Mouse (Mus musculus) ES-E14 (cell line): Measurements from ENCODE around the gene Rbbp5. TPM values are rescaled to one million over a fixed set of nuclear protein-coding genes. Genes with fewer than 3 reads are reported as not detected.
"Not testable (repeated sequence)": the region's sequence is repeated elsewhere in the genome, so short reads cannot be mapped to it uniquely, and the experiment has no call there.

Experiments used
- DNase-seq: peaks from one replicate; pipeline ENCODE4 v3.0.0-alpha.2; 2013; ENCODE audit warnings: low read depth, low spot score
- H3K27ac ChIP-seq: 2 replicates; pipeline ENCODE4 v1.5.1; 2012; ENCODE audit warnings: low read depth, mild to moderate bottlenecking, low read length, moderate library complexity, mixed read lengths; ENCODE audit not compliant: poor library complexity, insufficient read depth, severe bottlenecking
- H3K36me3 ChIP-seq: 2 replicates; pipeline ENCODE4 v1.6.1; 2012; ENCODE audit warnings: mild to moderate bottlenecking, low read length, moderate library complexity, mixed read lengths; ENCODE audit not compliant: control insufficient read depth, poor library complexity, insufficient read depth, severe bottlenecking
- H3K4me1 ChIP-seq, 2 experiments: fragments of 150-350 bp in 1 of 2; sonication (generic) in 1 of 2; 2 replicates each; pipeline ENCODE4 v1.6.1; 2012; ENCODE audit warnings: low read length in 2 of 2, mild to moderate bottlenecking in 1 of 2, mixed read lengths in 1 of 2; ENCODE audit not compliant: control insufficient read depth in 2 of 2, insufficient read depth in 2 of 2, poor library complexity in 1 of 2
- H3K4me3 ChIP-seq, 2 experiments: fragments of 150-350 bp in 1 of 2; sonication (generic) in 1 of 2; 2 replicates each; pipeline ENCODE4 v1.5.1; 2012; ENCODE audit warnings: low read length in 2 of 2, low read depth in 1 of 2, mild to moderate bottlenecking in 1 of 2, mixed read lengths in 1 of 2; ENCODE audit not compliant: insufficient read depth in 1 of 2, poor library complexity in 1 of 2, severe bottlenecking in 1 of 2
- H3K9ac ChIP-seq: 2 replicates; pipeline ENCODE4 v1.6.1; 2012; ENCODE audit warnings: low read depth, mild to moderate bottlenecking, low read length, mixed read lengths; ENCODE audit not compliant: poor library complexity, insufficient read depth, severe bottlenecking
- H3K9me3 ChIP-seq: fragments of 150-350 bp; sonication (generic); 2 replicates; pipeline ENCODE4 v1.6.1; 2012; ENCODE audit warnings: low read depth, mild to moderate bottlenecking, low read length; ENCODE audit not compliant: control insufficient read depth, insufficient read depth
- CHD2 ChIP-seq: IDR thresholded peaks from 2 replicates; pipeline ENCODE4 v1.6.1; 2014; ENCODE audit warnings: mild to moderate bottlenecking, low read depth, low read length, inconsistent platforms
- HCFC1 ChIP-seq: IDR thresholded peaks from 2 replicates; pipeline ENCODE4 v1.6.1; 2012; ENCODE audit warnings: low read length, inconsistent platforms, borderline replicate concordance; ENCODE audit not compliant: insufficient read depth
- MAFK ChIP-seq: IDR thresholded peaks from 2 replicates; pipeline ENCODE4 v1.6.1; 2014; ENCODE audit warnings: mild to moderate bottlenecking, low read depth, low read length, inconsistent platforms; ENCODE audit not compliant: insufficient read depth
- ZC3H11A ChIP-seq: IDR thresholded peaks from 2 replicates; pipeline ENCODE4 v1.6.1; 2012; ENCODE audit warnings: low read depth, mild to moderate bottlenecking, inconsistent platforms, low read length, borderline replicate concordance
- ZNF384 ChIP-seq: IDR thresholded peaks from 2 replicates; pipeline ENCODE4 v1.6.1; 2012; ENCODE audit warnings: low read depth, low read length, inconsistent platforms
- in situ Hi-C, 2 experiments: fragments of 600-800 bp; cut with MboI; formaldehyde crosslinking; loops; one replicate each; pipeline ENCODE4 v1.15.1; 2025; ENCODE audit warnings: low sequenced_read_pairs in 2 of 2, inconsistent platforms in 1 of 2; ENCODE audit not compliant: unreplicated experiment in 2 of 2
- total RNA-seq: library from RNA; depleted of rRNA; stranded (reverse); fragments of 300-350 nt; gene quantifications from 2 replicates; pipeline ENCODE4 v1.2.3, GENCODE M21; 2012

Gene Rbbp5
- total RNA-seq, 1 experiment, result 45.0 TPM

- no peak for TF ChIP-seq ZNF384
- no peak for TF ChIP-seq CHD2
- no peak for TF ChIP-seq MAFK
- no peak for TF ChIP-seq HCFC1
- no peak for TF ChIP-seq ZC3H11A
- in situ Hi-C loops, result no loop called here
- H3K9me3 ChIP-seq, result no peaks in the 10 kb centered on the region
- H3K4me3 ChIP-seq, result no peak overlapping the region
- H3K36me3 ChIP-seq, result no peaks in the 10 kb centered on the region; the same call in none of the 2 replicates
- no peak overlapping the region for H3K9ac ChIP-seq
- no peak overlapping the region for H3K27ac ChIP-seq
- no peak for DNase-seq
- no peaks in the 10 kb centered on the region for H3K4me1 ChIP-seq
Observed at GRCm38 (mm10) chr1:132449742-132450141, 27.4 kb upstream of the Rbbp5 start.

GRCm38 (mm10) chr1:132464651-132465050, 12.5 kb upstream of the Rbbp5 start:
- H3K9me3 ChIP-seq, result no peaks in the 10 kb centered on the region
- in situ Hi-C loops, result no loop called here
- no peak overlapping the region for H3K27ac ChIP-seq
- no peak for DNase-seq
- peaks cover 4% of the 10 kb centered on the region; the same call in 1 of the 2 replicates for H3K36me3 ChIP-seq
- no peak for TF ChIP-seq MAFK
- peaks cover 0 to 21% of the 10 kb centered on the region in 2 experiments; a peak in 3 of 4 replicates for H3K4me1 ChIP-seq
- H3K4me3 ChIP-seq, result no peak overlapping the region
- no peak overlapping the region for H3K9ac ChIP-seq

- H3K27ac ChIP-seq, result no peak overlapping the region; the same call in 1 of the 2 replicates
- TF ChIP-seq MAFK (no peak), HCFC1 (no peak), CHD2 (no peak), ZNF384 (no peak), ZC3H11A (no peak)
- H3K4me1 ChIP-seq, result peaks cover 2 to 24% of the 10 kb centered on the region in 2 experiments
- DNase-seq, result no peak
- H3K4me3 ChIP-seq, result no peak overlapping the region
- H3K36me3 ChIP-seq, result no peaks in the 10 kb centered on the region
- in situ Hi-C loops, result no loop called here
- no peak overlapping the region for H3K9ac ChIP-seq
- H3K9me3 ChIP-seq, result no peaks in the 10 kb centered on the region
Observed at GRCm38 (mm10) chr1:132468926-132469325, 8.2 kb upstream of the Rbbp5 start.

- DNase-seq, result no peak
- in situ Hi-C loops, result no loop called here
- Histone ChIP-seq H3K27ac (peak overlapping the region; percentile 35; the same call in 1 of the 2 replicates), H3K4me3 (no peak overlapping the region), H3K9me3 (no peaks in the 10 kb centered on the region), H3K4me1 (peaks cover 2 to 24% of the 10 kb centered on the region in 2 experiments), H3K36me3 (no peaks in the 10 kb centered on the region), H3K9ac (no peak overlapping the region)
- no peak for TF ChIP-seq CHD2
- TF ChIP-seq ZNF384, result no peak
- TF ChIP-seq ZC3H11A, result no peak
Observed at GRCm38 (mm10) chr1:132469519-132469918, 7.6 kb upstream of the Rbbp5 start.

- in situ Hi-C loops, H3K9ac ChIP-seq, H3K36me3 ChIP-seq, H3K9me3 ChIP-seq, DNase-seq: not testable (repeated sequence)
- H3K4me3 ChIP-seq, result peak overlapping the region; percentile 10 to 47; a peak in 3 of 4 replicates
- H3K27ac ChIP-seq, result peak overlapping the region; percentile 77
- peaks cover 2 to 25% of the 10 kb centered on the region in 2 experiments for H3K4me1 ChIP-seq
Observed at GRCm38 (mm10) chr1:132470031-132470430, 7.1 kb upstream of the Rbbp5 start.
